Mouse (Mus musculus) midbrain, embryonic 11.5 days (tissue): ENCODE results near the gene Sel1l3. TPM values are rescaled to one million over a fixed set of nuclear protein-coding genes. Genes with fewer than 3 reads are reported as not detected.

ENCODE experiments used
- ATAC-seq: fragments of 200-750 bp; cut with Nextera tagmentation; 2 replicates; pipeline ENCODE4 v1.8.0; 2017; ENCODE audit warnings: moderate TSS enrichment, moderate library complexity; ENCODE audit not compliant: low FRiP score
- DNase-seq: peaks from one replicate; pipeline ENCODE4 v3.0.0; 2015; ENCODE audit warnings: low spot score; ENCODE audit errors: missing footprints
- H3K27ac ChIP-seq: fragments of 300-500 bp; sonication (generic); 2 replicates; pipeline ENCODE4 v1.5.1; 2014; ENCODE audit warnings: low read depth, low read length
- H3K27me3 ChIP-seq: fragments of 300-500 bp; sonication (generic); 2 replicates; pipeline ENCODE4 v1.6.1; 2014; ENCODE audit warnings: mild to moderate bottlenecking, low read length, moderate library complexity, mixed read lengths; ENCODE audit not compliant: control insufficient read depth, insufficient read depth
- H3K36me3 ChIP-seq: fragments of 300-500 bp; sonication (generic); 2 replicates; pipeline ENCODE4 v1.6.1; 2014; ENCODE audit warnings: mild to moderate bottlenecking, low read length, moderate library complexity, mixed read lengths; ENCODE audit not compliant: control insufficient read depth, insufficient read depth
- H3K4me1 ChIP-seq: fragments of 300-500 bp; sonication (generic); 2 replicates; pipeline ENCODE4 v1.6.1; 2014; ENCODE audit warnings: low read length; ENCODE audit not compliant: control insufficient read depth, insufficient read depth
- H3K4me2 ChIP-seq: fragments of 300-500 bp; sonication (generic); 2 replicates; pipeline ENCODE4 v1.6.1; 2014; ENCODE audit warnings: mild to moderate bottlenecking, moderate library complexity
- H3K4me3 ChIP-seq: fragments of 300-500 bp; sonication (generic); 2 replicates; pipeline ENCODE4 v1.5.1; 2014; ENCODE audit warnings: low read depth, low read length
- H3K9ac ChIP-seq: fragments of 300-500 bp; sonication (generic); 2 replicates; pipeline ENCODE4 v1.6.1; 2014; ENCODE audit warnings: low read length
- H3K9me3 ChIP-seq: fragments of 300-500 bp; sonication (generic); 2 replicates; pipeline ENCODE4 v1.6.1; 2016; ENCODE audit warnings: low read length; ENCODE audit not compliant: control insufficient read depth
- WGBS: fragments of 180-500 bp; shearing (Covaris S2); extraction: QIAGEN DNeasy Blood & Tissue Kit; methylation state at CpG from one replicate; pipeline ENCODE4 v1.1.7; 2014; 5-methylcytosine and 5-hydroxymethylcytosine counted together
- polyA plus RNA-seq: library from polyadenylated mRNA; unstranded; fragments of >200 nt; fragmentation: Nextera tagmentation; extraction: Ambion mirVana; gene quantifications from 2 replicates; pipeline ENCODE4 v1.2.1, GENCODE M21; 2014

Gene Sel1l3
- polyA plus RNA-seq, 1 experiment from 2014 or later: 1.4 TPM

DNA sequence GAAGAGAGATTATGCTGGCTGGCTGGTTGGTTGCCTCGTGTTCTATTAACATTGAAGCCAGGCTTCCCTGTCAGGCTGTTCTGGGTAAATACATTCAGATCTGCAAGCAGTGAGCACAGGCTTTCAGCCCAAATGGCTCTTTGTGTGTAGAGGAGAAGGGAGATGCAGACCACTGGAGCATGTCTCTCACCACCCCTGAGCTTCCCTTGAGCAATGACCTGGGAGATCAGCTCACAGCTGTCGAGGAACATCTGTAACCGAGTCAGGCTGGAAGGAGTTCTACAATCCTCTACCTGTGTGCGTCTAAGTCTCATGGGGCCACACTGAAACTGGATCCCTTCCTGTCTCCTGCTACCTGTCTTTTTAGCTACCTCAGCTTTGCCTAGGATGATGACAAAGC lies 16.8 kb upstream of the Sel1l3 start:
- no peaks in the 10 kb centered on the region for H3K36me3 ChIP-seq

GRCm38 (mm10) chr5:53225434-53225833 lies 11.7 kb upstream of the Sel1l3 start:
- H3K9ac ChIP-seq: no peak overlapping the region
- H3K4me2 ChIP-seq: no peak overlapping the region
- H3K36me3 ChIP-seq: no peaks in the 10 kb centered on the region
- ATAC-seq: no peak
- 94% methylated on average over 13 of the region's 13 CpGs for WGBS
- H3K9me3 ChIP-seq: no peaks in the 10 kb centered on the region
- peak; percentile 51 for DNase-seq
- no peak overlapping the region for H3K4me3 ChIP-seq
- no peaks in the 10 kb centered on the region for H3K4me1 ChIP-seq
- no peak overlapping the region for H3K27ac ChIP-seq
- no peaks in the 10 kb centered on the region for H3K27me3 ChIP-seq

More for the DNA sequence above, 16.8 kb upstream of the Sel1l3 start:
- H3K27ac ChIP-seq: no peak overlapping the region
- no peak overlapping the region for H3K9ac ChIP-seq
- DNase-seq: no peak
- no peaks in the 10 kb centered on the region for H3K27me3 ChIP-seq
- H3K4me2 ChIP-seq: no peak overlapping the region
- H3K9me3 ChIP-seq: no peaks in the 10 kb centered on the region
- no peak overlapping the region for H3K4me3 ChIP-seq
- WGBS: 48% methylated on average over 4 of the region's 4 CpGs
- no peak for ATAC-seq
- peaks cover 2% of the 10 kb centered on the region; the same call in 1 of the 2 replicates for H3K4me1 ChIP-seq

GRCm38 (mm10) chr5:53214801-53215200 lies 1.1 kb upstream of the Sel1l3 start:
- ATAC-seq: no peak

DNA sequence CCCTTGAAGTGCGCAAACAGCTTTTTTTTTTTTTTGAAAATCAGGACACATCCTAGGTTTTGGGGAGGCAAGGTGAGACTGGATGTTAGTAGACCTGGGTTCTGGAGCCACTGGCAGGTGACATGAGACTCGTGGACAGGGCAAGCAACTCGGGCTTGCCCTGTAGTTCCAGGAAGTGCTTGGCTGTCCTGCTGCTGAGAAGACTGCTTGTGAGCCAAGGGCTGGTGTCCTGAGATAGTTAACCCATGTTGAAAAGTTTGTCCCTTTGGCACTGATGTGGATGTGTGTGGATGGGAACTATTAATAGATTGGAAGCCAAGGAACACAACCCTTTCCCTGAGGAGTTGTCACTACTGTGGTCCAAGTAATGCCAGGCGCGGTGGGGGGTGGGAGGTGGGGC lies 635 bp upstream of the Sel1l3 start:
- Histone ChIP-seq H3K4me2 (peak overlapping the region; percentile 99; the same call in 1 of the 2 replicates), H3K27ac (no peak overlapping the region), H3K36me3 (no peaks in the 10 kb centered on the region), H3K9me3 (no peaks in the 10 kb centered on the region), H3K4me1 (peaks cover 10% of the 10 kb centered on the region), H3K27me3 (peaks cover 14% of the 10 kb centered on the region), H3K9ac (no peak overlapping the region; the same call in 1 of the 2 replicates), H3K4me3 (peak overlapping the region; percentile 66; the same call in 1 of the 2 replicates)
- DNase-seq (peak; percentile 87), ATAC-seq (peak; percentile 22)
- whole genome bisulfite sequencing: 8% methylated on average over 5 of the region's 5 CpGs

More at GRCm38 (mm10) chr5:53214801-53215200, 1.1 kb upstream of the Sel1l3 start:
- H3K9ac ChIP-seq: no peak overlapping the region
- H3K9me3 ChIP-seq: no peaks in the 10 kb centered on the region
- H3K36me3 ChIP-seq: no peaks in the 10 kb centered on the region
- peaks cover 14% of the 10 kb centered on the region for H3K27me3 ChIP-seq
- H3K4me3 ChIP-seq: no peak overlapping the region
- no peak for DNase-seq
- 3% methylated on average over 1 of the region's 1 CpGs for whole genome bisulfite sequencing
- peaks cover 10% of the 10 kb centered on the region for H3K4me1 ChIP-seq
- H3K4me2 ChIP-seq: no peak overlapping the region
- no peak overlapping the region for H3K27ac ChIP-seq

GRCm38 (mm10) chr5:53212782-53213710 lies 681 bp downstream of the Sel1l3 start:
- Histone ChIP-seq H3K4me2 (peak overlapping the region; percentile 99), H3K4me3 (peak overlapping the region; percentile 66), H3K27ac (no peak overlapping the region), H3K27me3 (peaks cover 14% of the 10 kb centered on the region), H3K4me1 (peaks cover 10% of the 10 kb centered on the region), H3K9me3 (no peaks in the 10 kb centered on the region), H3K36me3 (no peaks in the 10 kb centered on the region), H3K9ac (peak overlapping the region; percentile 67)
- 2% methylated on average over 34 of the region's 99 CpGs for WGBS
- peak; percentile 92 for DNase-seq
- ATAC-seq: peak; percentile 64

GRCm38 (mm10) chr5:53212087-53212781 lies 1.5 kb downstream of the Sel1l3 start:
- peak overlapping the region; percentile 67; the same call in 1 of the 2 replicates for H3K9ac ChIP-seq
- no peak overlapping the region for H3K27ac ChIP-seq
- ATAC-seq: 0 out of 2 replicates have a peak, but pooled peaks have one; percentile 0
- DNase-seq: peak; percentile 92
- H3K4me3 ChIP-seq: peak overlapping the region; percentile 66
- peaks cover 14% of the 10 kb centered on the region for H3K27me3 ChIP-seq
- peak overlapping the region; percentile 99 for H3K4me2 ChIP-seq
- no peaks in the 10 kb centered on the region for H3K9me3 ChIP-seq
- 22% methylated on average over 20 of the region's 20 CpGs for WGBS
- H3K36me3 ChIP-seq: no peaks in the 10 kb centered on the region
- H3K4me1 ChIP-seq: peaks cover 10% of the 10 kb centered on the region

DNA sequence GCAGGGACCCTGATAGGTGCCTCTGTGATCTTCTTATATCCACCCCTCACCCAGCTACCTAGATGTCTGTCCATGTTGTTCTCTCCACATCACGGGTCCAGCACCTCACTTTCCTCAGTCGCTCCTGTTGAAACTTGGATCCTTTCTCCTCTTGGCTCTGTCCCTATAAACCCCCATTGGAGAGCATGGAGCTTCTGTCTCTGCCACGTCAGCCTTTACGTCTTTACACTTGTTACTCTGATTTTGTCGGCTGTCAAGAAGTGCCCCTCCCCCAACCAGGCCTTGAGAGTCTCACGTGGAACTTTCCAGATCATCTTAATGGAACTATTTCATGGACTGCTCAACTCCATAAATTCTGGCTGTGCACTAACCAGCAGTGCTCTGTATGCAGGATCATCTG lies 2.5 kb downstream of the Sel1l3 start:
- Histone ChIP-seq H3K9me3 (no peaks in the 10 kb centered on the region), H3K27me3 (peaks cover 14% of the 10 kb centered on the region), H3K4me2 (no peak overlapping the region), H3K4me3 (no peak overlapping the region), H3K4me1 (peaks cover 10% of the 10 kb centered on the region), H3K27ac (no peak overlapping the region), H3K36me3 (no peaks in the 10 kb centered on the region), H3K9ac (no peak overlapping the region)
- ATAC-seq (no peak), DNase-seq (no peak)
- WGBS: 63% methylated on average over 6 of the region's 6 CpGs

DNA sequence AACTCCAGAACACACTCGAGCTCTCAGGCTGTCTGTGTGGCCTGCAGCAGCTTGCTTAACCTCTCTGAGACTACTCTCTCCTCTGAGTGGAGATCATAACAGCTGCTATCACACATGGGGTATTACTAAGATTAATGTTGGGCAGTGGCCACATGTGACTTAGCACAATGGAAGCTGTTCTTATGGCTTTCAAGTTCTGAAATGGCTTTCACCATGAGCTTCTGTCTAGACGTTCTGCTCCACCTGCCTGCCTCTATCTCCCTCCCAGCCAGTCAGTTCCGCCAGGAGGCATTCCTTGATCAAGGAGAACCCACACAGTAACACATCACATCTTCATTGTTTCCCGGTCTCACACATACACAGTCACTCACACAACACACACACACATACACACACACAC lies 3.2 kb downstream of the Sel1l3 start:
- H3K4me2 ChIP-seq: no peak overlapping the region
- H3K4me3 ChIP-seq: no peak overlapping the region
- ATAC-seq (no peak), DNase-seq (no peak)
- no peak overlapping the region for H3K9ac ChIP-seq
- no peak overlapping the region for H3K27ac ChIP-seq
- WGBS: 73% methylated on average over 4 of the region's 4 CpGs
- no peaks in the 10 kb centered on the region for H3K36me3 ChIP-seq
- H3K27me3 ChIP-seq: peaks cover 14% of the 10 kb centered on the region
- no peaks in the 10 kb centered on the region for H3K9me3 ChIP-seq
- H3K4me1 ChIP-seq: peaks cover 10% of the 10 kb centered on the region

DNA sequence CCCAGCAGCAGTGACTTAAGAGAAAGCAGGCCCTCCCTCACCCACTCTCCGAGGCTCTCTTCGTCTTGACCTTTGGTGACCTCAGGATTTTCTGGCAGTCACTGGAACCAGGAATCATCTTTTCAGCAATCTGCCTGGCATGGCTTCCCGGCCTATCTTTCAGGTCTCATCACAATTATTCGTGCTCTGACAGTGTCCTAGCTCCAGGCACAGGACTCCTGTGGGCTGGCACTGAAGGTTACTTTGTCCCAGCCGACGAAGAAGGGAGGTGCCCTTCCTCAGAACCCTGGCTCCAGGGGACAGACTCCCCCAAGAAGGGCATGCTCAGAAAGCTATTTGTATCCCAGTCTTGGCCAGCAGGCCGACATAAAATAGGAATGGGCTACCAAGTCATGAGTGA lies 4.0 kb downstream of the Sel1l3 start:
- Histone ChIP-seq H3K27me3 (peaks cover 14% of the 10 kb centered on the region), H3K4me1 (peaks cover 9% of the 10 kb centered on the region), H3K9ac (no peak overlapping the region), H3K4me2 (no peak overlapping the region), H3K4me3 (no peak overlapping the region), H3K36me3 (no peaks in the 10 kb centered on the region), H3K27ac (no peak overlapping the region), H3K9me3 (no peaks in the 10 kb centered on the region)
- 45% methylated on average over 7 of the region's 7 CpGs for WGBS
- ATAC-seq (no peak), DNase-seq (no peak)
